Mouse (Mus musculus) hindbrain, embryonic 14.5 days (tissue): Measurements from ENCODE around the gene Aktip. TPM values are rescaled to one million over a fixed set of nuclear protein-coding genes. Genes with fewer than 3 reads are reported as not detected.
A peak's percentile ranks its signal among the peaks of the same experiment; 100 is the strongest.

ENCODE experiments used
- ATAC-seq: fragments of 200-750 bp; cut with Nextera tagmentation; 2 replicates; pipeline ENCODE4 v1.8.0; 2017; ENCODE audit warnings: moderate number of reproducible peaks, mild to moderate bottlenecking, moderate TSS enrichment, moderate library complexity; ENCODE audit not compliant: low FRiP score
- DNase-seq: peaks from one replicate; pipeline ENCODE4 v3.0.0-alpha.2; 2015; ENCODE audit warnings: low spot score
- H3K27ac ChIP-seq: fragments of 300-500 bp; sonication (generic); 2 replicates; pipeline ENCODE4 v1.5.1; 2014; ENCODE audit warnings: mild to moderate bottlenecking, moderate library complexity
- H3K27me3 ChIP-seq: fragments of 300-500 bp; sonication (generic); 2 replicates; pipeline ENCODE4 v1.6.1; 2014; ENCODE audit warnings: mild to moderate bottlenecking, low read length, mixed read lengths; ENCODE audit not compliant: control insufficient read depth, insufficient read depth
- H3K36me3 ChIP-seq: fragments of 300-500 bp; sonication (generic); replicated peaks from 2 replicates; pipeline ENCODE4 v1.6.1; 2014; ENCODE audit not compliant: control insufficient read depth, insufficient read depth
- H3K4me1 ChIP-seq: fragments of 300-500 bp; sonication (generic); replicated peaks from 2 replicates; pipeline ENCODE4 v1.6.1; 2014; ENCODE audit warnings: antibody characterized with exemption, low read length, mixed read lengths; ENCODE audit not compliant: control insufficient read depth, insufficient read depth
- H3K4me2 ChIP-seq: fragments of 300-500 bp; sonication (generic); replicated peaks from 2 replicates; pipeline ENCODE4 v1.6.1; 2014; ENCODE audit warnings: mild to moderate bottlenecking, moderate library complexity
- H3K4me3 ChIP-seq: fragments of 300-500 bp; sonication (generic); replicated peaks from 2 replicates; pipeline ENCODE4 v1.5.1; 2014; ENCODE audit warnings: mild to moderate bottlenecking, low read length
- H3K9ac ChIP-seq: fragments of 300-500 bp; sonication (generic); 2 replicates; pipeline ENCODE4 v1.6.1; 2014
- H3K9me3 ChIP-seq: fragments of 300-500 bp; sonication (generic); 2 replicates; pipeline ENCODE4 v1.6.1; 2016; ENCODE audit warnings: low read length; ENCODE audit not compliant: control insufficient read depth
- WGBS: fragments of 180-500 bp; shearing (Covaris S2); extraction: QIAGEN DNeasy Blood & Tissue Kit; methylation state at CpG from one replicate; pipeline ENCODE4 v1.1.7; 2014; 5-methylcytosine and 5-hydroxymethylcytosine counted together
- polyA plus RNA-seq: library from polyadenylated mRNA; unstranded; fragments of >200 nt; fragmentation: Nextera tagmentation; extraction: Ambion mirVana; gene quantifications from 2 replicates; pipeline ENCODE4 v1.2.1, GENCODE M21; 2014

Gene Aktip
- polyA plus RNA-seq, 1 experiment from 2014 or later = 118 TPM

DNA sequence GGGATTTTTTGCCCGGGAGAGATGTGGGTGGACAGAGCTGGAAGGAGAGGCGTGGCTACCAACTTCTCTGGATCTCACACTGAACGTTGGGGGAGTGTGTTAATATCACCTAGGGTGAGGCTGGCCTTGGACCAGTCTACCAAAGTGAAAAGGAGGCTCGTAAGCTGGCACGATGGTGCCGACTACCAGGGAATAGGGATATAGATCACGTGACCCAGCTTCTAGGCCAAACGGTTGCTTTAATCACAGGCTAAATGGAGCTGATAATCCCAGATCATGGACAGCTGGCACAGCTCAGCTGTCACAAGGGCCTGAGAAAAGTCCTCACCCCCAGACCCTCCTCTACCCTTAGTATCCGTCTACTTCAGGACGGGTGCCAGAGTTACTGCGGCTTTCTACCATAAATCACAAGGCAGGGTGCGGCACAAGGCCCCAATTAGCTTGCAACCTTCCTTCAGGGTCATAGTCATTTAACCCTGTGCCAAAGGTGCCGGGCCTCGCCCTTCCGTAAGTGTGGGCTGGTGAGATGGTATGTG, 51.1 kb downstream of the Aktip start:
- Histone ChIP-seq H3K9ac (no peak overlapping the region), H3K4me1 (no peaks in the 10 kb centered on the region), H3K4me3 (no peak overlapping the region), H3K4me2 (no peak overlapping the region), H3K36me3 (no peaks in the 10 kb centered on the region), H3K27ac (no peak overlapping the region), H3K9me3 (no peaks in the 10 kb centered on the region), H3K27me3 (no peaks in the 10 kb centered on the region)
- no peak for DNase-seq
- no peak for ATAC-seq
- 85% methylated on average over 15 of the region's 15 CpGs for WGBS

DNA sequence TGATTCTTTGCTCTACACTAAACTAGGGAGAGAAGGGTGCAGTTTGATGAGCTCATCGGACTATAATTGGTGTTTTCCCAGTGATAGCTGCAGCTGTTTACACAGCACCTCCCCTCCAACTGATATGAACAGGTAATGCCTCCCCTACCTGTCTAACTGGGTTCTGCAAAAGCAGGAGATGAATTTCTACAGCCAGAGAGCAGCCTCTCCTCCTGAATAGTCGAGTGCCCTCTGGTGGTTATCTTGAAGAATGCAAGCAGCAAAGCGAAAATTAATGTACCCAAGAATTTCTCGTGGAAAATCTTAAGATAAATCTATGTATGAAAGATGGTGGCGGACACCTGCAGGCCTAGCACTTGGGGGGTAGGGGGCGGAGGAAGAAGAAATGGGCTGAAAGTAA, 52.1 kb downstream of the Aktip start:
- Histone ChIP-seq H3K27ac (no peak overlapping the region), H3K4me1 (no peaks in the 10 kb centered on the region), H3K4me3 (no peak overlapping the region), H3K9ac (no peak overlapping the region), H3K36me3 (no peaks in the 10 kb centered on the region), H3K4me2 (no peak overlapping the region), H3K27me3 (no peaks in the 10 kb centered on the region), H3K9me3 (no peaks in the 10 kb centered on the region)
- WGBS = 9% methylated on average over 6 of the region's 6 CpGs
- no peak for ATAC-seq
- peak; percentile 77 for DNase-seq

DNA sequence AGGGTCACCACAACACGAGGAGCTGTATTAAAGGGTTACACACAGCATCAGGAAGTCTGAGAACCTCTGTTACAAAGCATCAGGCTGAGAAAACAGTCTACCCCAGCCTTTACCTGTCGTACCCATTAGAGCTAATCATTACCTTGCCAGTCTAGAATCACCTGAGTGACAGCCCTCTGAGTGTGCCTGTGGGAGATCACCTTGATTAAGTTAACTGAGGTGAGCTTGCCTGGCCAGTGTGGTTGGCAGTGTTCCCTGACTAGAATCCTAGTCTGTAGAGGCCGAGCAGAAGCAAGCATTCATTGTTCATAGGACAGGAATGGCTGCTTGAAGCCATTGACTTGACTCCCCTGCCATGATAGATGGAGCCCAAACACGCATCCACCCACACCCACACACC, 58.9 kb downstream of the Aktip start:
- Histone ChIP-seq H3K27ac (no peak overlapping the region), H3K9me3 (no peaks in the 10 kb centered on the region), H3K27me3 (no peaks in the 10 kb centered on the region), H3K4me1 (no peaks in the 10 kb centered on the region), H3K9ac (no peak overlapping the region), H3K4me2 (no peak overlapping the region), H3K4me3 (no peak overlapping the region), H3K36me3 (no peaks in the 10 kb centered on the region)
- WGBS = 90% methylated on average over 4 of the region's 4 CpGs
- no peak for DNase-seq
- no peak for ATAC-seq

DNA sequence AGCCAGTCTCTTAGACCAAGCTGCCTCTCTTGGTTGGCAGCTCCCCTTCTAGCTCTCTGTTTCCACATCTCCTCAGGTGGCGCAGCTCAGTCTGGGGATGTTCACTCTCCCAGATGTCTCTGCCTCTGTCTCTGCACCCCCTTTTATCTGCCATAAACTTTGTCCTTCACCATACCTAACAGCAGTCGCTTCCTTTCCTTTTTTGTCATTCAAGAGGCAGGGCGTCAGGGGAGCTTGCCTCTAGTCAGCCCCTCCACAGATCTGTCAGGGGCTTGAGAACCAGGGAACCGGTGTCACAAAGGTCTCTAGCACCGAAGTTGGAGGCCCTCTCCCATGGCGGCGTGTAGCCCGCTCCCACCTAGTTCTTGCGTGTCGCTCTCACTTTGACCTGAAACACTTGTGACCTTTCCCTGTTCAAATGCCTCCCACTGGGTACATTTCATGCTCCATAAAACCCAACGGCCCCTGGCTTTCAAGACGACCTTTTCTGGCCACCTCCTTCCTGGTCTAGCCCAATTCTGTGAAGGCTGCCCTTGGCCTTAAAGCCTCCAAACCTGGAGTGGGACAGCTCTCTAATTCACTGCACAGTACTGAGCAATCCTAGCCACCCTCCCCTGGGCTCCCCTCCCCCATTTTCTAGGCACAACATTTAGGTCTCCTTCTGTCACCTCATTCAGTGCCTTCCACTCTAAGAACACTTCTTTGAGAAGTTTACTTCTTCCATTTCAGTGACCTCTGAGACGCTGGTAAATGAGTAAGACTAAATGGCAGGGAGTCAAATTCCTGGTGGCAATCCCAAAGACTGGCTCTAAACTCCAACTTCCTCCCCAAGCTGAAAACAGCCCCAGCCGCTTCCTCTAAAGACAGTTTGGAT, 64.2 kb downstream of the Aktip start:
- Histone ChIP-seq H3K9me3 (no peaks in the 10 kb centered on the region), H3K9ac (no peak overlapping the region), H3K4me1 (peaks cover 17% of the 10 kb centered on the region), H3K4me3 (no peak overlapping the region), H3K27ac (no peak overlapping the region), H3K27me3 (no peaks in the 10 kb centered on the region), H3K36me3 (peaks cover 7% of the 10 kb centered on the region; the same call in 1 of the 2 replicates), H3K4me2 (no peak overlapping the region)
- no peak for ATAC-seq
- DNase-seq = no peak
- WGBS = 62% methylated on average over 14 of the region's 14 CpGs

DNA sequence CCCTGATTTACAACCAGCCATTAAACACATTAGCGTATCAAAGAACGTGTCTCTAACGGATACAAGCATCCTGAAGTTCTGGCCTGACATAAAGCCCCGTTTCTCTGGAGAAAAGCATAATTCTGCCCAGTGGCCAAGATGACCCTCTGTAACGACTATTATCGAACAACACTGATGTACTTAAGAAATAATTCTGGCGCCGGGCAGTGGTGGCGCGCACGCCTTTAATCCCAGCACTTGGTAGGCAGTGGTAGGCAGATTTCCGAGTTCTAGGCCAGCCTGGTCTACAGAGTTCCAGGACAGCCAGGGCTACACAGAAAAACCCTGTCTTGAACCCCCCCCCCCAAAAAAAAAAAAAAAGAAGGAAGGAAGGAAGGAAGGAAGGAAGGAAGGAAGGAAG, 65.1 kb downstream of the Aktip start:
- H3K4me1 ChIP-seq = peaks cover 17% of the 10 kb centered on the region
- H3K9ac ChIP-seq = peak overlapping the region; percentile 49

DNA sequence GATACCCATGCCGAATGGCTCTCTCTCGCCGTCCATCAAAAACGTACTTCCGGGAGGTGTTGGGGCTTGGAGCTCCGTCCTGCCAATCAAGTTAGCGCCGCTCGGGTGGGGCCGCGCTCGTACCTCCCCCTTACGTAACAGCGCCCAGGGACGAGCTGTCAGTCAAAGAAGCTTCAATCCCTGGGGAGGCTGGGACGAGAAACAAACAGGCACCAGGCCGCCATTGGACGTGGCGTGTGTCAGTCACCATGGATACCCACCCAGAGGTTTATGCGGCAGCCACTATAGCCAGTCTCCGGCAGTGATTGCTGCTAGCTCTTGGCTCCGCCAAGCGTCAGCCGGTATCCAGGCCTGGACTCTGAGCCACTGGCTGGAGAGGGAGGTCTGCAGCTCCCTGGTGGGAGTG, 65.7 kb downstream of the Aktip start:
- H3K36me3 ChIP-seq = peaks cover 16% of the 10 kb centered on the region; the same call in 1 of the 2 replicates
- WGBS = under 1% methylated on average over 24 of the region's 24 CpGs
- H3K9ac ChIP-seq = peak overlapping the region; percentile 49

More for the DNA sequence above, 65.1 kb downstream of the Aktip start:
- 48% methylated on average over 12 of the region's 12 CpGs for WGBS
- DNase-seq (no peak), ATAC-seq (no peak)
- H3K27me3 ChIP-seq = no peaks in the 10 kb centered on the region
- peak overlapping the region; percentile 72 for H3K27ac ChIP-seq
- no peaks in the 10 kb centered on the region for H3K9me3 ChIP-seq
- peak overlapping the region; percentile 69; the same call in 1 of the 2 replicates for H3K4me3 ChIP-seq
- peaks cover 10% of the 10 kb centered on the region; the same call in 1 of the 2 replicates for H3K36me3 ChIP-seq
- peak overlapping the region; percentile 47 for H3K4me2 ChIP-seq

DNA sequence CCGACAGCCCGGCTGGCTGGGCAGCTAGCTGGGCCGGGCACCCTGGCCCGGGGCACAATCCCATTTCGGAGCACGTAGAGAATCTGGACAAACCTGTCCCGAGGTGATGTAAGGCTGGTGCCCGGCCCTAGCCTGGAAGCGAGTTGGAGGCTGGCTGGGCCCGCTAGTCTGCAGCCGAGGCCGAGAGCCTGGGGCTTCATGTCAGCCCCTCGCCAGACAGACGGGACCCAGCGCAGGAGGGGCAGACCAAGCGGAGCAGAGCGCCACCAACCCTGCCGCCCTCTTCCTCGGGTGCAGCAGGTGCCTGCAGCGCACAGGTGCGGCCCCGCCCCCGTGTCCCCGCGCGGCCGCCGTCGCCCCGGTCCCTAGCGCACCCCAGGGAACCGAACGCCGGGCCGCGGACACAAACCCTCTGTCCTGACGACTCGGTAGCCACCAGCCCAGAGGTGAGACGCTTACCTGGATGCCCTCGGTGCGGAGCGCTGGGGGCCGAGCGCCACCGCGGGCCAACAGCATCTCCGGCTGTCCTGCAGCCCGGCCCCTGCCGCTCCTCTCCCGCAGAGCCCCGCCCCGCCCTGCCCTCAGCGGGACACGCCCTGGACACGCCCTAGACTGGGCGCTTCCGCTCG, 66.2 kb downstream of the Aktip start:
- under 1% methylated on average over 55 of the region's 58 CpGs for WGBS
- Histone ChIP-seq H3K4me3 (peak overlapping the region; percentile 69), H3K4me2 (peak overlapping the region; percentile 88), H3K36me3 (peaks cover 21% of the 10 kb centered on the region), H3K27ac (peak overlapping the region; percentile 72), H3K27me3 (no peaks in the 10 kb centered on the region), H3K4me1 (peaks cover 17% of the 10 kb centered on the region), H3K9ac (peak overlapping the region; percentile 84), H3K9me3 (no peaks in the 10 kb centered on the region)
- DNase-seq (peak; percentile 27), ATAC-seq (no peak; the same call in 1 of the 2 replicates)

More for the DNA sequence above, 65.7 kb downstream of the Aktip start:
- peak overlapping the region; percentile 69 for H3K4me3 ChIP-seq
- H3K9me3 ChIP-seq = no peaks in the 10 kb centered on the region
- peaks cover 17% of the 10 kb centered on the region for H3K4me1 ChIP-seq
- H3K4me2 ChIP-seq = peak overlapping the region; percentile 47
- ATAC-seq (peak; percentile 99), DNase-seq (peak; percentile 100)
- H3K27me3 ChIP-seq = no peaks in the 10 kb centered on the region
- peak overlapping the region; percentile 72 for H3K27ac ChIP-seq

DNA sequence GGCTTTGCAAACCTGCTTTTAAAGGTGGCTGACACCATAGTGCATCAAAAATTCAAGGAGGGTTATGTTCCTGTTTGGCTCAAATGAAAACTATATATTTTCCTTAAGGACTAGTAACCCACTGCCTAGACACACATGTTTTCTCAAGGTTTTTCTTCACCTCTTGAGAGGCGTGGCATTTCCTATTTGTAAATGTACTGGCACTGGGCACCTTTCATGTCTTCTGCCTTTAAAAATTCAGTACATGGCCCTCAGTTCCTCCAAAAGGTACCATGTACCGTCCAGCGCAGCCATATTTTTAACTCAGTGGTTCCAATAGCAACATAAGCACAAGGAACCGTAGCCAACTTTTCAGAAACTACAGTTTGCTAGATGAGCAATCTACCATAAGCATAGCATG, 67.0 kb downstream of the Aktip start:
- Histone ChIP-seq H3K4me1 (peaks cover 17% of the 10 kb centered on the region), H3K9ac (peak overlapping the region; percentile 84), H3K36me3 (peaks cover 30% of the 10 kb centered on the region), H3K4me3 (peak overlapping the region; percentile 69), H3K4me2 (peak overlapping the region; percentile 88), H3K27ac (no peak overlapping the region), H3K27me3 (no peaks in the 10 kb centered on the region), H3K9me3 (no peaks in the 10 kb centered on the region)
- DNase-seq (no peak), ATAC-seq (no peak)
- WGBS = 89% methylated on average over 4 of the region's 4 CpGs

DNA sequence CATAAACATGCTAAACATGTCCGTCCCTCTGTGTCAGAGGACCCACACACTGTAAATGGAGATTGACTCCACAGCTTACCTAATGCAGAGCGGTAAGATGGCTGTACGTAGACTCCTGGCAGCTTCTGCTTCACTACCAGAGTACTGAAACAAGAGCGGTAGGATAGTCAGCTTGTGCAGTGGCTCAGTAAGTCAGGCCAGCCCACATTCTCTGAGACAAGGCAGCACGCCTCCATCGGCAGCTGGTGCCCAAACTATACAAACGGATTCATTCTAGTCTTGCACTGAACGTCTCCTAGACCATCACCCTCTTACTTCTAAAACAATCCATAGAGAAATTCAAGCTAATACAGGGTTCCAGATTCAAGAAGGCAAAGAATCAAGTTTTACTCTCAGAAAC, 73.0 kb downstream of the Aktip start:
- H3K27ac ChIP-seq = no peak overlapping the region
- H3K4me2 ChIP-seq = no peak overlapping the region
- no peak for DNase-seq
- no peak for ATAC-seq
- H3K4me3 ChIP-seq = no peak overlapping the region
- WGBS = 92% methylated on average over 8 of the region's 8 CpGs
- H3K9ac ChIP-seq = no peak overlapping the region
- 0 out of 2 replicates have a peak, but pooled peaks cover 3% of the 10 kb centered on the region for H3K4me1 ChIP-seq
- H3K9me3 ChIP-seq = no peaks in the 10 kb centered on the region
- H3K27me3 ChIP-seq = no peaks in the 10 kb centered on the region
- peaks cover 87% of the 10 kb centered on the region for H3K36me3 ChIP-seq
